Mouse (Mus musculus): Measurements from ENCODE around the gene Ubxn6. TPM values are rescaled to one million over a fixed set of nuclear protein-coding genes. Genes with fewer than 3 reads are reported as not detected.
"Not testable (repeated sequence)": the region's sequence is repeated elsewhere in the genome, so short reads cannot be mapped to it uniquely, and the experiment has no call there.

Gene Ubxn6
- polyA plus RNA-seq, 1 experiment from 2014 or later, result 30.2 TPM

- Histone ChIP-seq H3K4me1 (peaks cover 6% of the 10 kb centered on the region), H3K36me3 (replicated peaks) (peaks cover 5% of the 10 kb centered on the region; the same call in 1 of the 2 replicates), H3K9me3 (no peaks in the 10 kb centered on the region), H3K27ac (no peak within 1 kb of the TSS), H3K4me3 (no peak within 1 kb of the TSS), H3K27me3 (ENCODE audit: poor library complexity, severe bottlenecking) (no peaks in the 10 kb centered on the region)
- WGBS, result 62% methylated on average over 10 of the region's 10 CpGs
- DNase-seq (ENCODE audit: extremely low spot score, low spot score), result no peak
Measured at GRCm38 (mm10) chr17:56109219-56110051, 34.6 kb upstream of the Ubxn6 start, which contains the start of gene Plin4. Gene Plin4 (minus strand): TSS chr17:56109803.

- Histone ChIP-seq H3K4me3 (no peak overlapping the region), H3K36me3 (replicated peaks) (peaks cover 13% of the 10 kb centered on the region), H3K27me3 (ENCODE audit: poor library complexity, severe bottlenecking) (no peaks in the 10 kb centered on the region), H3K4me1 (peaks cover 6% of the 10 kb centered on the region), H3K9me3 (no peaks in the 10 kb centered on the region), H3K27ac (no peak overlapping the region)
- no peak for DNase-seq (ENCODE audit: extremely low spot score, low spot score)
- WGBS, result 85% methylated on average over 6 of the region's 6 CpGs
Measured at GRCm38 (mm10) chr17:56108334-56109044, 33.7 kb upstream of the Ubxn6 start.

GRCm38 (mm10) chr17:56107736-56108135 is 32.9 kb upstream of the Ubxn6 start:
- H3K36me3 ChIP-seq (replicated peaks), result peaks cover 20% of the 10 kb centered on the region
- 75% methylated on average over 2 of the region's 2 CpGs for WGBS
- H3K9me3 ChIP-seq, result no peaks in the 10 kb centered on the region
- DNase-seq (ENCODE audit: extremely low spot score, low spot score), result no peak
- H3K27me3 ChIP-seq (ENCODE audit: poor library complexity, severe bottlenecking), result no peaks in the 10 kb centered on the region
- peaks cover under 1% of the 10 kb centered on the region for H3K4me1 ChIP-seq
- H3K4me3 ChIP-seq, result no peak overlapping the region
- no peak overlapping the region for H3K27ac ChIP-seq

- H3K27ac ChIP-seq, result no peak overlapping the region
- H3K9me3 ChIP-seq, result no peaks in the 10 kb centered on the region
- H3K36me3 ChIP-seq (replicated peaks), result peaks cover 25% of the 10 kb centered on the region
- no peaks in the 10 kb centered on the region for H3K4me1 ChIP-seq
- no peak for DNase-seq (ENCODE audit: extremely low spot score, low spot score)
- 86% methylated on average over 4 of the region's 4 CpGs for WGBS
- no peak overlapping the region for H3K4me3 ChIP-seq
- H3K27me3 ChIP-seq (ENCODE audit: poor library complexity, severe bottlenecking), result no peaks in the 10 kb centered on the region
Measured at GRCm38 (mm10) chr17:56106981-56107380, 32.2 kb upstream of the Ubxn6 start.

DNA sequence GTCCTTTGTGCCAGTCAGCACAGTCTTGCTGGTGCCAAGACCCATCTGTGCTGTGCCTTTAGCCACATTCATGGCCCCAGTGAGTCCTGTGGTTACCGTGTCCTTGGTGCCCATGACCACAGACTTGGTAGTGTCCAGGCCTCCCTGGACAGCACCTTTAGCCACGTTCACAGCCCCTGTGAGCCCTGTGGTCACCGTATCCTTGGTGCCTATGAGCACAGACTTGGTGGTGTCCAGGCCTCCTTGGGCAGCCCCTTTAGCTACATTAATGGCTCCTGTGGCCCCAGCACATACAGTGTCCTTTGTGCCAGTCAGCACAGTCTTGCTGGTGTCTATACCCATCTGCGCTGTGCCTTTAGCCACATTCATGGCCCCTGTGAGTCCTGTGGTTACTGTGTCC is 31.6 kb upstream of the Ubxn6 start:
- H3K9me3 ChIP-seq; H3K27me3 ChIP-seq (ENCODE audit: poor library complexity, severe bottlenecking); DNase-seq (ENCODE audit: extremely low spot score, low spot score); H3K4me3 ChIP-seq; H3K4me1 ChIP-seq; H3K27ac ChIP-seq: not testable (repeated sequence)
- WGBS, result 93% methylated on average over 4 of the region's 4 CpGs
- peaks cover 31% of the 10 kb centered on the region for H3K36me3 ChIP-seq (replicated peaks)

- peaks cover 47% of the 10 kb centered on the region for H3K36me3 ChIP-seq (replicated peaks)
- not testable (repeated sequence) for H3K27ac ChIP-seq
- WGBS, result 95% methylated on average over 3 of the region's 5 CpGs
Measured at GRCm38 (mm10) chr17:56104821-56105220, 30.0 kb upstream of the Ubxn6 start.

GRCm38 (mm10) chr17:56103465-56104285 is 28.8 kb upstream of the Ubxn6 start:
- 96% methylated on average over 8 of the region's 8 CpGs for WGBS
- Histone ChIP-seq H3K4me3 (no peak overlapping the region), H3K4me1 (no peaks in the 10 kb centered on the region), H3K36me3 (replicated peaks) (peaks cover 57% of the 10 kb centered on the region), H3K27me3 (ENCODE audit: poor library complexity, severe bottlenecking) (no peaks in the 10 kb centered on the region), H3K27ac (no peak overlapping the region), H3K9me3 (no peaks in the 10 kb centered on the region)
- DNase-seq (ENCODE audit: extremely low spot score, low spot score), result no peak

More at GRCm38 (mm10) chr17:56104821-56105220, 30.0 kb upstream of the Ubxn6 start:
- not testable (repeated sequence) for H3K4me3 ChIP-seq; H3K27me3 ChIP-seq (ENCODE audit: poor library complexity, severe bottlenecking); H3K4me1 ChIP-seq; H3K9me3 ChIP-seq; DNase-seq (ENCODE audit: extremely low spot score, low spot score)

DNA sequence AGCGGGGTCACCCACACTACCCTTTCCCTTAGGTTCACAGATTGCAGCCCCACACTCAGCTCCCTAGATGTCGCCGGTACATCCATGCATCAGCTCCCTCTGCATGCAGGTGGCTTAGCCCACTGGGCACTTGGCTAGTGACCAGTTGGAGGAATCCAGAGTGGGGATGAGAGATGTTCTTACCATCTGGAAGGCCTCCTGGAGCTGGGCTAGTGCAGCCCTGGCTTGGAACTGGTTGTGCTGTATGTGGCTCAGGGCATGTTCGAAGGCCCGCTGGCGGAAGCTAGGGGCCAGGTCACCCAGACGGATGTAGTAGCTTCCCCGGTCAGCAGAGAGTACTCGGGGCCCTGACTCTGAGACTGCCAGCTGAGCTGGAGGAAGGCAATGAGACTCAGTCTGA is 28.1 kb upstream of the Ubxn6 start:
- 95% methylated on average over 9 of the region's 9 CpGs for WGBS
- Histone ChIP-seq H3K36me3 (replicated peaks) (peaks cover 63% of the 10 kb centered on the region), H3K27ac (no peak overlapping the region), H3K9me3 (no peaks in the 10 kb centered on the region), H3K4me1 (no peaks in the 10 kb centered on the region), H3K4me3 (no peak overlapping the region), H3K27me3 (ENCODE audit: poor library complexity, severe bottlenecking) (no peaks in the 10 kb centered on the region)
- DNase-seq (ENCODE audit: extremely low spot score, low spot score), result no peak

DNA sequence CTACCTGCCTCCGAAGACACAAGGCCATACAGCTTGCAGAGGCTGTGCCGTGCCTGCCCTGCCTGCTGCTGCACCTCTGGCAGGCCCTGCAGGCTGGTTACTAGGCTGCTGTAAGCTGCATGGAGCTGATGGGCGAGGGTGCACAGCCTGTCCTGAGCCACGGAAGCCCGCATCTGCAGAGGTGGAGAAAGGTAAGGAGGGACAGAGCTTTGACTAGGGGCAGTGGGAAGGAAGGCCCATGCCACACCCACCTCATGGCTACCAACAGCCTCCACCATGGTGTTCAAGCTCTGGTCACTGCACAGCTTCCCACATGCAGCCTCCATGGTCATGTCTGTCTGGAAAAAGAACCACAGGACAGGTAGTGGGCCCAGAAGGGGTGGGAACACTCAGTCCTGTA is 27.3 kb upstream of the Ubxn6 start:
- H3K36me3 ChIP-seq (replicated peaks), result peaks cover 71% of the 10 kb centered on the region
- 86% methylated on average over 5 of the region's 5 CpGs for WGBS
- no peak overlapping the region for H3K4me3 ChIP-seq

DNA sequence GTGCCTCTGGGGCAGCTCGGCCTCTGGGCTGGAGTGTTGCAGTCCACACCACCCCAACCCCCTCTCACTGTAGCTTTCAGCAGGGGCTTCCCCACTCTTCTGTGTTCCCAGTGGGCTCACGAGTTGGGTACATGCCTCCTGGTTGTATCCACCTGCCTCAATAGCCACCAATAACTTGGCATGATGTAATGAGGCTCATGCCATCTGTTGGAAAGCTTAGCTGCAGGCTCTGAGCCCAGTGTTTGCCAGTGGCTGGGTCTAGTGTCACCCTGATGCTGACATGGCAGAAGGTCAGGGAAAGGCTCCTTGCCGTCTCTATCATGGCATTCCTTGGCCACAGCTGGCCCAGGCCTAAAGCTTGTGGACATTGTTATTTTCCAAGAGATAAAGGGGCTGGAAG is 26.0 kb upstream of the Ubxn6 start:
- 94% methylated on average over 3 of the region's 3 CpGs for WGBS
- H3K27ac ChIP-seq, result no peak overlapping the region
- no peak for DNase-seq (ENCODE audit: extremely low spot score, low spot score)
- peaks cover 84% of the 10 kb centered on the region for H3K36me3 ChIP-seq (replicated peaks)
- no peaks in the 10 kb centered on the region for H3K27me3 ChIP-seq (ENCODE audit: poor library complexity, severe bottlenecking)
- H3K4me1 ChIP-seq, result no peaks in the 10 kb centered on the region
- no peaks in the 10 kb centered on the region for H3K9me3 ChIP-seq
- H3K4me3 ChIP-seq, result no peak overlapping the region

More for the DNA sequence above, 27.3 kb upstream of the Ubxn6 start:
- Histone ChIP-seq H3K27ac (no peak overlapping the region), H3K4me1 (no peaks in the 10 kb centered on the region), H3K9me3 (no peaks in the 10 kb centered on the region), H3K27me3 (ENCODE audit: poor library complexity, severe bottlenecking) (no peaks in the 10 kb centered on the region)
- no peak for DNase-seq (ENCODE audit: extremely low spot score, low spot score)

DNA sequence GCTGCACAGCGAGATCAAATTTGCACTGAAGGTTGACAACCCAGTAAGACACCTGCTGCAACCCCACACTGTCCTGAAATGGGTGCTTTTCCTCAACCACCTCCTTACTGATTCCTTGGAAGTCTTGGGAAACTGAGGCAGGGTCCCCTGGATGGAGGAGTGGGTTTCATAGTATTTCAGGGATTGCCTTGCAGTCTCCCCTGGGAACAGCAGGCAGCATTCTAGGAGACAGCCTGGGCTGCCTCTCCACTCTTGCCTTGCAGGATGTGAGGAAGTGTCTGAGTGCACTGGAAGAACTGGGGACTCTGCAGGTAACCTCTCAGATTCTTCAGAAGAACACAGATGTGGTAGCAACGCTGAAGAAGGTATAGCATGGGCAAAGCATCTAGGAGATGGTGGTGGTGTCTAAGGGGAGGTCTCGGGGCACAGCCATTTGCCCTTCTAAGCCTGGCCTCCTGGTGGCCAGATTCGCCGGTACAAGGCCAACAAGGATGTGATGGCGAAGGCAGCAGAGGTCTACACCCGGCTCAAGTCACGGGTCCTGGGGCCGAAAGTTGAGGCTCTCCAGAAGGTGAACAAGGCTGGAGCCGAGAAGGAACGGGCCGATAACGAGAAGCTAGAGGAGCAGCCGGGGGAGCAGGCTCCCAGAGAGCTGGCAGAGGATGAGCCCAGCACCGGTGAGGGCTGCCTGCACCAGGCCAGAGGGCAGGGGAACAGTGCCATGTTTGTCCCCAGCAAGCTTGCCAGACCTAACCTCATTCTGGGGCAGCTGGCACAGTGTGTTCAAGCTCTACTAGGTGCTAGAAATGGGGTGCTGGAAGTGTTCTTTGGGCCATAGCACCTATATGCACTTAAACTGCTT is 24.1 kb upstream of the Ubxn6 start:
- no peaks in the 10 kb centered on the region for H3K9me3 ChIP-seq
- H3K27me3 ChIP-seq (ENCODE audit: poor library complexity, severe bottlenecking), result no peaks in the 10 kb centered on the region
- H3K4me3 ChIP-seq, result no peak overlapping the region
- WGBS, result 92% methylated on average over 15 of the region's 15 CpGs
- H3K36me3 ChIP-seq (replicated peaks), result peaks cover 98% of the 10 kb centered on the region
- DNase-seq (ENCODE audit: extremely low spot score, low spot score), result no peak
- no peak overlapping the region for H3K27ac ChIP-seq
- H3K4me1 ChIP-seq, result no peaks in the 10 kb centered on the region

- H3K27ac ChIP-seq, result no peak overlapping the region
- no peak for DNase-seq (ENCODE audit: extremely low spot score, low spot score)
- H3K36me3 ChIP-seq (replicated peaks), result peaks cover 98% of the 10 kb centered on the region
- no peak overlapping the region for H3K4me3 ChIP-seq
- no peaks in the 10 kb centered on the region for H3K9me3 ChIP-seq
- no peaks in the 10 kb centered on the region for H3K27me3 ChIP-seq (ENCODE audit: poor library complexity, severe bottlenecking)
- no peaks in the 10 kb centered on the region for H3K4me1 ChIP-seq
- 95% methylated on average over 8 of the region's 8 CpGs for WGBS
Measured at GRCm38 (mm10) chr17:56098180-56098579, 23.4 kb upstream of the Ubxn6 start.
